Mouse (Mus musculus): ENCODE data around the gene Gm648.
"Not testable (repeated sequence)": the region's sequence is repeated elsewhere in the genome, so short reads cannot be mapped to it uniquely, and the experiment has no call there.

The Gm648 gene

DNA sequence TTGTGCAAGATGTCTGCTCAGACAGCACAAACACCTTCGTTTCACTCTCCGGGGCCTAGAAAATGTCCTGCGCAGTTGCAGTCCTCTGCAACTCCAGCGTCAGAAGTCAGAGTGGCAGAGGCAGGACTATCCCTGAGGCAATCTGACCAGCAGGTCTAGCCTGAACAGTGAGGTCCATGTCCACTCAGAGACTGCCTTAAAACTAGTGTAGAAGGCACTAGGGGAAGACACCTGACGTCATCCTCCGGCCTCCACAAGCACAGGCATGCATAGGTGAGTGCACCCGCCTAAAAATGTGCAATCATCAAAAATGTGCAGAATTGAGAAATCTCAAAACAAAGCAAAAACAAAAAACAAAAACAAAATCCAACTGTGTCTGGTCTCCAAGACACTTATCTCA lies at the start of gene Gm648:
TSS of gene Gm648 (minus strand) at position 101 of the 400 bp plus-strand sequence.
- no peak for DNase-seq

DNA sequence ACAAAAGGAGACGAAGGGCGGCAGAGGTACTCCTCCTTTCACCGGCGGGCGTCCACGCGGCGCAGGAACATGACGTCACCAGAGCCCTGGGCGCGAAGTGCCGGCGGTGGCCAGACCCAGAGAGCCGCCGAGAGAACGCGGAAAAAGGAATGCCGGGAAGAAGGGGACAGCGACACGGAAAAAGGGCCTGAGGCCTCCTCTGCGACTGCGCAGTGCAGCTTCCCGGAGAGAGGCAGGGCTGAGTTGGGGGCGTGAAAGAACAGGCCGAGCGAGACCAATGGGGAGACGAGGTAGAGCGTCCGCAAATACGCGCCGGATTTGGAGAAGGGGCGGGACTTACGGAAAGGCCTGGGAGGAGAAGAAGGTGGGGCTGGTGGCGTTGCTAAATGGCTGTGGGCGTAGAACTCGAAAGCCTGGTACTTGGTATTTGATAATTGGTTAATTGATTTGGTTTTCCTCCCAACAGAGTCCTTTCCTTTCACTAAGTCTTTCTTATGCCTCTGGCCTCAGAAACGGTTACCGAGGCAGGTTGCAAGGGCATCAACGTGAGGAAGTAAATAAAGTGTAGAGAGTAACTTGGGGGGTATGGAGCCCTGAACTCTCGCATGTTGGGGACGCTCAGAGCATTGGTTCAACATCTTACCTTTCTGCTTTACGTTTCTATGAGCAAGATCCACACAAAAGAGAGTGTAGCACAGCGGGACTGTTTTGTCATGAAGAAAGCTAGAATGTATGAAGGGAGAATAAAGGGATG lies 48.7 kb upstream of the Gm648 start, which contains the start of gene Mmgt1:
TSS of gene Mmgt1 (minus strand) at position 183 of the 754 bp plus-strand sequence.
- peak; percentile 98 for DNase-seq

DNA sequence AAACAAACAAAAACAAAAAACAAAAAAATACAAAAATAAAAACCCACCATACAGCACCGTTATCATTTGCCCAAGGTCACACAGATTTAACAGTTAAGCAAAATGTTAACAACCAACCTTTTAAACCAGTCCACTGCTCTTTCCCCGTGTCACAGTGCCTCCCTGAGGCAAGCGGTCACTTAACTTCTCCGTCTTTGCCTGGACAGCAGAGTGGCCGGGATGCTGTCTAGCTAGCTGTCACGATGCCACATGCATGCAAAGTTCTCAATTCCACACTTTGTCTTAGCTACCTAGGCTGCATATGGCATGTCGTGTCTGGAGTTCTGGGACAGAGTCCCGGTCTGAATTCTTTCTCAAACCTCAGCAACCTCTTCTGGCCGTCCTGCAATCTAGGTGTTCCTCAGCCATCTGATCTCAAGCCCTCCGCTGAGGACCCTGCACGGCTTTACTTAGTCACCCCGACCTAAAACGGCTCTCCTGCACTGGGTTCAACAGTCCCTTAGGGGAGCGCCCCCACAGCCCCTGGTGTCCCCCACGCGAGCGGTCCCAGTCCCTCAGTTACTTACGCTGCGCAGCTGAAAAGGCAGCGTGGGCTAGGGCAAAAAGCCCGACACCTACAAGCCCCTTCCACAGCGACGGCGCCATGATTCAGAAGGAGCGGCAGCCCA lies 47.9 kb upstream of the Gm648 start:
- DNase-seq = peak; percentile 27

DNA sequence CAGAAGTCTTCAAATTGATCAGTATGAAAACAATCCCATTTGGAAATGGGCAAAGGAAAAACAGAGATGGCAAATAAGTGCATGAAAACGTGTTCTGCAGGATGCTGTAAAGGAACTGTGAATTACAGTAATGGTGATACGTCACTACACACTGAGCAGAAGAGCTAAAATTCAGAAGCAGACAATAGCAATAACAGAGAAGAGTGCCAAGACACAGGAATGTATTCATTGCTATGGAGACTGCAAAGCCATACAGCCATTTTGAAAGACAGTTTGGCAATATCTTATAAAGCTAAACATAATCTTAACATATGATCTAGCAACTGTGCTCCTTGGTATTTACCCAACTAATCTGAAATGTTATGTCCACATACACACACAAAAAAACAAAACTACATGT lies 28.8 kb upstream of the Gm648 start:
- no peak for DNase-seq

DNA sequence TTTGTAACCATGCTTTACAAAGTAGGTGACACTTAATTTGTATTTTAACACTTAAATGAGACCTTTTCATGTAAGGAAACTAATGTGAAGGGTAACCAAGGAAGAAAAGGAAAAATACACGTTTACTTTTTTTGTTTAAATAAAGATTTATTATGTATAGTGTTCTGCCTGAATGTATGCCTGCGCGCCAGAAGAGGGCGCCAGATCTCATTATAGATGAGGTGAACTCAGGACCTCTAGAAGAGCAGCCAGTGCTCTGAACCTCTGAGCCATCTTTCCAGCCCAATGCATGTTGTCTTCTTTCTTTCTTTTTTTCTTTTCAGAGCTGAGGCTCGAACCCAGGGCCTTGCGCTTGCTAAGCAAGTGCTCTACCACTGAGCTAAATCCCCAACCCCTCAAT lies 23.1 kb upstream of the Gm648 start:
- DNase-seq = peak; percentile 32

DNA sequence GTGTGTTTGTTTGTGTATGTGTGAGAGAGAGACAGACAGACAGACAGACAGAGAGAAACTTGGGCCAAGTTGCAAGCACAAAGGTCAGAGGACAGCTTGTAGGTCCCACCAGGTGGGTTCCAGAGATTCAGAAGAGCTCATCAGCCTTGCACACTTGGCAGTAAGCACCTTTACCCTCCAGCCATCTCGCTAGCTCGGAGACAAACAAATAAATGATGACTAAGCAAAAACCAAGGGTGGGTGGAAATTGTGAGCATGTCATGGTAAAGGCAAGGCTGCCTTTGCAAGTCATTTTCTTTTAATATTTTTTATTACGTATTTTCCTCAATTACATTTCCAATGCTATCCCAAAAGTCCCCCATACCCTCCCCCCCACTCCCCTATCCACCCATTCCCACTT lies 4.2 kb upstream of the Gm648 start:
- DNase-seq = no peak

DNA sequence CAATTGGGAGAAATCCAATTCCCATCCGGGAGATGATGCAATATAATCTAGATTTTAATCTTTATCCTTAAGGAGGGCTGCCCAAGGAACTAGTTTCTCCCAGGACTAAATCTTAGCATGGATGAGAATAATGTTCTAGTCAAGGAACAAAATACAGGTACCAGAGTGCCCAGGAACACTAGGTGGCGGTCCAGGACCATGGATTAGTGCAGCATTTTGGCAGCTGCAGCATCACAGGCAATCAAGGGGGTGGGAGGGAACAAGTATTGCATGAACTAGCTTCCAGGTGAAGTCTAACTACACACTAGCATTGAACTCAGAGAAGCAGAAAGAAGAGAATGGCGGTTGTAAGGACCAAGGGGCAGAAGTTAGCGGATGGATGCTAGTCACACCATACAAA lies 12.2 kb downstream of the Gm648 start:
- peak; percentile 30 for DNase-seq

DNA sequence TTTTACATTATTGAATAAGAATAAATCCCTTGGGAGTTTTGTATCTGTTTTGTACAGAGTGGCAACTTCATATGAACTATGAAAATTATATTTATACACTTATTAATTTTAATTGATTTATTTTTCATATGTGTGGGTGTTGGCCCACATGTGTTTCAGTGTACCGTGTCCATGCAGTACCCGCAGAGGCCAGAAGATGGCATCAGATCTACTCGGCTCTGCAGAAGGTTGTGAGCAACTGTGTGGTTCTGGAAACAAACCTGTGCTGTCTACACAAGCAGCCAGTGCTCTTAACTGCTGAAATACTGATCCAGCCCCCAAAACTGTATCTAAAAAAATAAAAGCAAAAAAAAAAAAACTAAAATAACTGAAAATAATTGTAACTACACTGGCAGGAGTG lies 18.1 kb downstream of the Gm648 start:
- peak; percentile 49 for DNase-seq

DNA sequence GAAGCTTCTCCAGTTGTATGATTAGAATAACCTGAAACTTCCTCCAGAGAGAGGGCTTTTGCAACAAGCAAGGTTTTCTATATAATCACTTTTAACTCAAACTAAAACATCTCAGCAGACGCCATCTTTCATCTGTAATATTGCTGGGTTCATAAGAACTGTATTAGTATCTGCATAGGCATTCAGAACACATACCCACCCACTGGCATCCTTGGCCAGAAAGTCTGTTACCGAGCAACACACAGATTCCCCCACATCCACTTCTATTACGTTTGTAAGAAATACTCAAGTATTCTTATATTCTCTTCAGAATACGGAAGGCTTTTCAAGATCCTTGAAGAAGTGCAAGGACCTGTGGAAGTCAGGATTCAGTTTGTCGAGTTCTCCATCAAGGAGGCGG lies 25.0 kb downstream of the Gm648 start, which contains the start of gene Gm10477:
TSS of gene Gm10477 (plus strand) at position 301 of the 400 bp plus-strand sequence.
- DNase-seq = not testable (repeated sequence)

DNA sequence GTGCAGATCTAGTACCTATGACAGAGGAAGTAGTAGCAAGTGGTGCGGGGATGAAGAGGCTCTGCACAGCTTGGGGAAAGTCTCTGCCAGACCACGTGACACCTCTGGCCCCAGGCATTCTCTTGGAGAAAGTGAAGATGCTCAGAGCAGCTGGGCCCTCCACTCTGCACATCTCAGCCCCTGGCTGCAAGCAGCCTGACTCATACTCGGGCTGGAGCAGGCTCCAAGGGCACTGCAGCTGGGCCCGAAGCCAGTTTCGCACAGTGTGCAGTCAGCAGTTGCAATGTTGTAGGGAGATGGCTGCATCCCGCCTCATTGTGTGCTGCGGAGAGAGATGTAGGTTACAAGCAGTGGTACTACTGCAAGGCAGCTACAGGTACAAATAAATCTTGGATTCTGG lies 52.2 kb downstream of the Gm648 start:
- no peak for DNase-seq

Measured in retina, postnatal 1 day (tissue).